Comparison of ENCODE assay signal across 8 mouse cellular contexts in genomic region chr11:55031211-55031990, GRCm38 (mm10). TPM values are rescaled to one million over a fixed set of nuclear protein-coding genes. Genes with fewer than 3 reads are reported as not detected.
DNase-seq lines count a peak whose midpoint lies in the region; ATAC-seq lines count a peak whose summit lies in the region.

No protein-coding gene starts in this region.

- peaks cover 15% of the 10 kb centered on the region for H3K27me3 ChIP-seq in hindbrain, embryonic 14.5 days (ENCODE audit: control insufficient read depth, insufficient read depth, low read length)
- peaks cover 23% of the 10 kb centered on the region; the same call in 1 of the 2 replicates for H3K27me3 ChIP-seq in midbrain, embryonic 13.5 days

- no peak for ATAC-seq in hindbrain, embryonic 14.5 days (ENCODE audit: low FRiP score)
- 0 out of 2 replicates have a peak, but pooled peaks have one; percentile 25 for ATAC-seq in midbrain, embryonic 13.5 days

- 46% methylated on average over 10 of the region's 10 CpGs for WGBS in hindbrain, embryonic 14.5 days
- WGBS in midbrain, embryonic 13.5 days, result 51% methylated on average over 10 of the region's 10 CpGs

- peak overlapping the region; percentile 53 for H3K4me3 ChIP-seq in hindbrain, embryonic 14.5 days (replicated peaks; ENCODE audit: low read length)
- H3K4me3 ChIP-seq in midbrain, embryonic 13.5 days (replicated peaks), result no peak overlapping the region; the same call in 1 of the 2 replicates

- intact Hi-C loops in gastrocnemius, postnatal 14 days (cut with DNase I; ENCODE audit: low total_unique reads), result no loop called here

- H3K9me3 ChIP-seq in hindbrain, embryonic 14.5 days (ENCODE audit: control insufficient read depth, low read length), result no peaks in the 10 kb centered on the region
- no peaks in the 10 kb centered on the region for H3K9me3 ChIP-seq in midbrain, embryonic 13.5 days

- peak overlapping the region; percentile 1; the same call in 1 of the 2 replicates for H3K27ac ChIP-seq in hindbrain, embryonic 14.5 days
- no peak overlapping the region for H3K27ac ChIP-seq in midbrain, embryonic 13.5 days

- peak overlapping the region; percentile 95 for H3K4me2 ChIP-seq in hindbrain, embryonic 14.5 days (replicated peaks)
- peak overlapping the region; percentile 93; the same call in 1 of the 2 replicates for H3K4me2 ChIP-seq in midbrain, embryonic 13.5 days (replicated peaks)

- DNase-seq in gastrocnemius, postnatal 10 days, result peak; percentile 7
- no peak for DNase-seq in gastrocnemius, postnatal 14 days
- DNase-seq in CD8-positive naive resting alpha-beta T cell, adult 2 months (ENCODE audit: low read depth in 2 of 2, low spot score in 2 of 2), result peak; percentile 37 to 52
- no peak for DNase-seq in hindbrain, embryonic 14.5 days (ENCODE audit: low spot score)
- DNase-seq in retina, embryonic 14.5 days (ENCODE audit: low spot score), result no peak
- no peak for DNase-seq in testis, postnatal 10 days (ENCODE audit: low spot score)
- no peak for DNase-seq in frontal cortex, postnatal 14 days (ENCODE audit: low spot score in 2 of 2)

- peaks cover 22% of the 10 kb centered on the region for H3K4me1 ChIP-seq in hindbrain, embryonic 14.5 days (replicated peaks; ENCODE audit: control insufficient read depth, insufficient read depth, low read length)
- peaks cover 19% of the 10 kb centered on the region for H3K4me1 ChIP-seq in midbrain, embryonic 13.5 days (replicated peaks)

- no peaks in the 10 kb centered on the region for H3K36me3 ChIP-seq in hindbrain, embryonic 14.5 days (replicated peaks; ENCODE audit: control insufficient read depth, insufficient read depth)
- H3K36me3 ChIP-seq in midbrain, embryonic 13.5 days, result no peaks in the 10 kb centered on the region

- peak overlapping the region; percentile 16; the same call in 1 of the 2 replicates for H3K9ac ChIP-seq in hindbrain, embryonic 14.5 days
- H3K9ac ChIP-seq in midbrain, embryonic 13.5 days (replicated peaks), result peak overlapping the region; percentile 40; the same call in 1 of the 2 replicates

RNA-seq across cellular contexts. Expression of gene Anxa6, which starts 1.8 kb away (rescaled TPM):
- 100 to 1,000 TPM; 297 to 313 TPM for total RNA-seq in gastrocnemius, postnatal 10 days (2021)
- total RNA-seq in gastrocnemius, postnatal 14 days (2021), result 100 to 1,000 TPM; 222 to 236 TPM
- polyA plus RNA-seq in hindbrain, embryonic 14.5 days (2014; fragmentation: Nextera tagmentation; extraction: Ambion mirVana), result 68.9 and 71.4 TPM in 2 replicates
- polyA plus RNA-seq in midbrain, embryonic 13.5 days (2015; fragmentation: Nextera tagmentation; extraction: Ambion mirVana), result 30.7 and 36.5 TPM in 2 replicates

RNA-seq across cellular contexts. Expression of gene Ccdc69, which starts 46.5 kb away (rescaled TPM):
- total RNA-seq in gastrocnemius, postnatal 10 days (2021), result 10 to 100 TPM; 14.1 to 14.4 TPM
- total RNA-seq in gastrocnemius, postnatal 14 days (2021), result 10 to 100 TPM in 1 of 2 experiments, 1 to 10 TPM in 1; 7.8 to 14.0 TPM
- 0.20 and 0.36 TPM in 2 replicates for polyA plus RNA-seq in hindbrain, embryonic 14.5 days (2014; fragmentation: Nextera tagmentation; extraction: Ambion mirVana)
- 0.19 TPM in 1 of 2 replicates, not detected in the other for polyA plus RNA-seq in midbrain, embryonic 13.5 days (2015; fragmentation: Nextera tagmentation; extraction: Ambion mirVana)

Comparison
In these comparisons a context has a peak if more than half of its experiments do, and no peak if none do; other contexts are left out.
1. DNase-seq: peak in gastrocnemius, postnatal 10 days (single experiment) and CD8-positive naive resting alpha-beta T cell, adult 2 months (2 of 2); none in gastrocnemius, postnatal 14 days (single experiment), hindbrain, embryonic 14.5 days (single experiment), retina, embryonic 14.5 days (single experiment), testis, postnatal 10 days (single experiment) and frontal cortex, postnatal 14 days (0 of 2).